Mouse (Mus musculus) adrenal gland, postnatal 36 days (tissue): ENCODE data around the gene Thnsl2. TPM values are rescaled to one million over a fixed set of nuclear protein-coding genes. Genes with fewer than 3 reads are reported as not detected.

Experiments
- DNase-seq, 2 experiments: peaks; one replicate each; pipeline ENCODE4 v3.0.0; 2021; ENCODE audit warnings: mixed read lengths in 1 of 2
- total RNA-seq, 2 experiments: library from RNA; stranded (reverse); gene quantifications; 2 replicates each; pipeline ENCODE4 v1.2.3; 2021

Gene Thnsl2
- total RNA-seq, 2 experiments from 2014 or later = 16.7 to 20.4 TPM

GRCm38 (mm10) chr6:71133559-71133958, 10.7 kb downstream of the Thnsl2 start:
- DNase-seq = no peak

DNA sequence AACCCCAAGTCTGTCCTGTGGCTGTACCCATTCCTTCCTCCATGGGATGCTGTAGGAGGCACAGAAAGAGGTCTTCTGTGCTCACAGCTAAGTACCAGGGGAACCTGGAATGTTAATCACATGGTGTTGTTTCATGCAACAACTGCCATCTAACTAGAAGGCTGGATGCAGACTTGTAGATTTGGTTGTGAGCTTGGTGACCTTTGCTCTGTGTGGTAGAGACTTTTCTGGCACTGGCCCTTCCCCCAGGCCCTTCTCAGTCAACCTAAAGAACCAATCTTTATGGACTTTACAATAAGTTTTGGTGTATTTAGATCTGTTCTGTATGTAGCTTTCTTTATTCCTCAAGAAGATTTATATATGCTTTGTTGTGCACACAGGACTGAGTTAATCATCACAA, 13.2 kb downstream of the Thnsl2 start:
- no peak for DNase-seq

GRCm38 (mm10) chr6:71130269-71130668, 14.0 kb downstream of the Thnsl2 start:
- DNase-seq = no peak

DNA sequence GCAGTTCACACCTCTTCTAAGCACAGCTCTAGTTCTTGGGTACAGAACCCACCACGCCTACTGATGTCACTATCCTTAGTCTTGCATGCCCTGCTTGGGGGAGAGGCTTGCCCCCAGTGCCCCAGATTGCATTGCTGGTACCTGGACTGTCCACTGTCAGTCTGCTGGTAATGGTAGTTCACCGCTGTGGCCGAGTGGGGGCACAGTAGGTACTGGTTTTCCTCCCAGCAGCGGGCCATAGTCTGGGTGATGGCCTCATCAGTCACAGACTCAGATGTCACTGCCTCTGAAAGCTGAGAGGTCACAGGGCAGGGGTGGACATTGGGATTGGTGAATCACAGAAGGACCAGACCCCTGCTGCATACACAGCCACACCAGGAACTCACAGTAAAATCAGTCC, 15.2 kb downstream of the Thnsl2 start:
- DNase-seq = no peak

GRCm38 (mm10) chr6:71126290-71126689, 17.9 kb downstream of the Thnsl2 start:
- DNase-seq = no peak

- peak; percentile 78 to 83 for DNase-seq
Observed at GRCm38 (mm10) chr6:71125043-71125893, 19.0 kb downstream of the Thnsl2 start.

DNA sequence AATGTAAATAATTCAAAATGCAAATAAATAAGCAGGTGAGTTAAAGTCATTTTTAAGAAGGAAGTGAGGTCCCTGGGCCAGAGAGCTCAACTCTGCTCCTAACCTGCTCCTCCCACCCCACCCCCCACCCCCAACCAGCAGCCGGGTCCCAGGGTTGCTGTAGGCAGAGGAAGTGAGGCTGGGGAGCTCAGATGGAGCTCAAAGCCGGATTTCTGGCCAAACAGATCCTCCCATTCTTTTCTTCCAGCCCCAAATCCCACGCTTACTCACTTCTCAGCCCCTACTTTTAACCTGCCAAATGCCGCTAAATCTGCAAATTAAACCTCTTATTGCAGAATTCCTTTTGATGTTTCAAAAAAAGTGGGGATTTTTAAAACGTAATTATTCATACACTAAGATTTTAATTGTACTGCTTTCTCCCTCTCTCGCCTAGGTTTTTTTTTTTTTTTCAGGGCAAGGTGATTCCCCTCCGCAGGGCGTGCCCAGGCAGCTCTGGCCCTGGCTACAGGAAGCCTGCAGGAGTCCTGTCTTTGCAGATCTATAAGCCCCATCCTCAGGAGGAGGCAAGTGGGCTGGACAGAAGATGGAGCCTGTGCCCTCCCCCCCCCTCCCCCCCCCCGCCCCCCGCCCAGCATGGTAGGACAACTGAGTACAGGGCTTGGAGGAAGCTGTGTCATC, 24.5 kb downstream of the Thnsl2 start:
- no peak for DNase-seq

- DNase-seq = peak; percentile 18 to 30
Observed at GRCm38 (mm10) chr6:71111419-71112113, 32.7 kb downstream of the Thnsl2 start.

DNA sequence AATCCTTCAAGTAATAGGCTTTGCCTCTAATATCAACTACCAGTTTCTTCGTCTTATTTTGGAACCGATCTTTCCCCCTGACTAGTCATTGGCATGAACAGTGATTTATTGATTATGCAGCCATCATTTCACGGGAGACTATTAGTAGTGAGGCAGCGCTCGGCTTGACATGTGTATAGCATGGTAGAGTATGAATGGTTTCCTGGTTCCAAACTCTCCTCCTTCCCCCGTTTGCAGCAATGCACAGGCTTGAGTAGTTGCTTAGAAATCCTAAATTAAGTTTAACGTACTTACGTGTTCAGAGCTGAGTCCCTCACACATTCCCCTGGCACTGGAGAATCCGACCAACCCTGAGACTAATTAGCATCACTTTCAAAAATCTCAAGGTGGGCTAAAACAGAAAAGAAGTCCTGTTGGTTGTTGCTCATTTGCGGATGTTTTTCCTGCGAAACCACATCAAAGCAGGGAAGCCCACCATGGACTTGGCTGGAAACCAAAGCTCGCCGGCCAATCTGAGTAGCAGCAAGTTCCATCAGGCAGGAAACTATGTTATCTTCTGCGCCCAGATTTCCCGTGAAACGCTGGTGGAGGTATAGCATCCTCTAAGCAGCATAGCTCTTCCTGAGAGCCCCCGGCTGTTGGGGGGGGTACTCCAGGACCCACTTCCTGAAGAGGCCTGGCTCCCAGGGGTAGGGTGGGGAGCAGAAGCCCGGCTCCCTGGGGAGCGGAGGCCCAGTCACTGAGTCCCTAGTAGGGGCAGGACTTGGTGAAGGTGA, 37.9 kb downstream of the Thnsl2 start:
- peak in 1 of 2 experiments; percentile 12 for DNase-seq

- DNase-seq = no peak
Observed at GRCm38 (mm10) chr6:71096126-71096525, 48.1 kb downstream of the Thnsl2 start.

DNA sequence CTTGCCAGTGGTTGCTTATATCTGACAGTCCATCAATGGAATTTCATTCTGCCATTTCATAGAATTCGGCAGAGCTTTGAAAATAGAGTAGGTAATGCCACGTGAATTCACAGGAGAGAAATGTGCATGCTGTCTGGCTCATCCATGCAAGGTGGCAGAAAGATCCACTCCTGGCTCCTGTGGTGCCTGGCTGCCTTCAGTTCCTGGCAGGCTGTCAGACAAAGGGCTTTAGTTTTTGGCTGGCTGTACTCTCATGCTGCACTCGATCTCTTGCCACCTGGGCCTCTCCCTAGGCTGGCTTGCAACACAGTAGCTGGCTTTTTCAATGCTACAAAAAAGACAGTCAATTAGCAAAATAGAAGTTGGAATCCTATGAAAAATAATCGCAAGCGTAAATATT, 49.5 kb downstream of the Thnsl2 start:
- no peak for DNase-seq

- DNase-seq = no peak
Observed at GRCm38 (mm10) chr6:71093686-71094085, 50.6 kb downstream of the Thnsl2 start.

GRCm38 (mm10) chr6:71090475-71090874, 53.8 kb downstream of the Thnsl2 start:
- no peak for DNase-seq

GRCm38 (mm10) chr6:71089735-71090134, 54.5 kb downstream of the Thnsl2 start:
- no peak for DNase-seq

GRCm38 (mm10) chr6:71088992-71089391, 55.2 kb downstream of the Thnsl2 start:
- no peak for DNase-seq

GRCm38 (mm10) chr6:71083441-71083840, 60.8 kb downstream of the Thnsl2 start:
- DNase-seq = no peak

- DNase-seq = no peak
Observed at GRCm38 (mm10) chr6:71082084-71082483, 62.2 kb downstream of the Thnsl2 start.

DNA sequence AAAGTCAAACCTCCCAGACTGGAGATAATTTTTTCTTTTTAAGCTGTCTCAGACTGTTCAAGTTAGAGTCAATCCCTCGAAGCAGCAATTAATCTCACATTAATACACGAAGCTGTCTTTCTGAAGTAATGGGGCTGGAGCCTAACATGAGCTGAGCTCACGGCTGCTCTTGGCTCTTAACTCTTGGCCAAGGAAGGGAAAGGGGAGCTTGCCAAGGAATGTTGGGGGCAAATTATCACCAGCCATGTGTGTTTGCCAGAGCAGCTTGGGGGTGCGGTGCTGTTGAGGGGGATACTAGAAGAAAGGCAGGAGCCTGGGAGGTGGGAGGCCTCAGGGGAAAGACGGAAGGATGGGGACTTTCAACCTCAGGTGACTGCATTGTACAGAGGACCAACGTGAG, 63.0 kb downstream of the Thnsl2 start:
- no peak for DNase-seq
